Mouse (Mus musculus): ENCODE measurements around the gene Rag1.

DNA sequence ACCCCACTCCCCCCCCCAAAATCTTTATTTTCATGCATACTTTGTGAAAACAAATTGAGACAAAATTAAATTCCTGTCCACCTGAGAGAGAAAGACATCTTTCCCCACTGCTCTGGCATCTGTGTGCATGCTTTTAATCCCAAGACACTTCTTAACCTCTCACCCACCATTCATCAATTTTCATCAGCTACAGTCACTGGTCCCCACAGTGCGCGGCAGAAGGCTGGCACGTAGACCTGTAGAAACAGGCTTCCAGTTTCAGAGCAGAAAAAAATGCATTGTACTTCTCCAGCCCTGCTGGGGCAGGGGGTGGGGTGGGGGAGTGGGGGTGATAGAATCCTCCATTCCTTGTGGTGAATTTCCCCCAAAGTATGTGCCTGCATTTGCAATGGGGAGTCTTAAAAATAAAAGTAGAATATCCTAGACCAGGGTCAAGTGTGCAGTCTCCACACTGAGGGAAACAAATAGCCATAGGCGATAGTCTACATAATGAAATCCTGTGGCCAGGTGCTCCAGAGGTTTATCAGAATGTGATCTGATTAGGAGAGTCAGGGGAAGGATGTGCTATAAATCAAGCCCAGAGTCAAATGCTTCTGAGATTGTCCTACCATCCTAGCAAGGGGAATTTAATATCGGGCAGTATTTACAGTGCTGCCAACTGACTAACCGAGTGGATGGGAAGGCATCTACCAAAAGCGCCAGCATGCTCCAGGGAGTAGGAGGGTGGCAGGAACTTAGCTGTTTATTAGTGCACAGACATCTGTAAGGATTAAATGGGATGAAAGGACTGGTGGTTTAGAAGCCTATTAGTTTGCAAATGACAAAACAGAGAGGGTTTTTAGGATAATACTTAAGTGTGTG, 10.1 kb downstream of the Rag1 start:
- TF ChIP-seq TCF3 (IDR thresholded peaks at IDR 0.05; ENCODE audit: insufficient read length, low read depth): no peak
- TF ChIP-seq E2F4 (IDR thresholded peaks at IDR 0.05; ENCODE audit: insufficient read depth): no peak
- TF ChIP-seq MYOG (IDR thresholded peaks at IDR 0.05; ENCODE audit: control insufficient read depth in 1 of 3, insufficient read depth in 1 of 3, insufficient read length in 2 of 3, low read depth in 2 of 3): no peak
- TF ChIP-seq POLR2A (IDR thresholded peaks at IDR 0.05; ENCODE audit: insufficient read length, low read depth): no peak
- TF ChIP-seq USF1 (IDR thresholded peaks at IDR 0.05; ENCODE audit: low read depth): no peak
- TF ChIP-seq MAX (IDR thresholded peaks at IDR 0.05; ENCODE audit: low read depth): no peak
- TF ChIP-seq CEBPB (IDR thresholded peaks at IDR 0.05; ENCODE audit: insufficient read depth, poor library complexity, severe bottlenecking): no peak
- no peak for TF ChIP-seq TCF12 (IDR thresholded peaks at IDR 0.05; ENCODE audit: insufficient read depth, poor library complexity, severe bottlenecking)
- TF ChIP-seq POLR2AphosphoS2 (IDR thresholded peaks at IDR 0.05; ENCODE audit: insufficient read length, low read depth): no peak
- TF ChIP-seq MYOD1 (IDR thresholded peaks at IDR 0.05; ENCODE audit: control insufficient read depth in 1 of 3, insufficient read length in 2 of 3, low read depth in 2 of 3): no peak
- no peak for TF ChIP-seq REST (IDR thresholded peaks at IDR 0.05; ENCODE audit: insufficient read depth, insufficient read length)

Measured in myocyte (in vitro differentiated cells).